Mouse (Mus musculus) bone marrow, adult 2 months (tissue): ENCODE measurements around the gene Vrk2.

Experiments used
- CTCF ChIP-seq: fragments of 200-500 bp; IDR thresholded peaks from 2 replicates; pipeline ENCODE4 v1.5.1; 2011; ENCODE audit warnings: low read length, control low read depth; ENCODE audit not compliant: control insufficient read depth, insufficient read depth
- POLR2A ChIP-seq: fragments of 200-500 bp; IDR thresholded peaks from 2 replicates; pipeline ENCODE4 v1.6.1; 2011; ENCODE audit warnings: low read depth, mild to moderate bottlenecking, control low read depth, low read length, borderline replicate concordance; ENCODE audit not compliant: control insufficient read depth

GRCm38 (mm10) chr11:26518991-26519390, 74.8 kb downstream of the Vrk2 start:
- TF ChIP-seq POLR2A (no peak), CTCF (no peak)
